Comparison of ENCODE assay signal across 8 mouse cellular contexts in the genomic region with DNA sequence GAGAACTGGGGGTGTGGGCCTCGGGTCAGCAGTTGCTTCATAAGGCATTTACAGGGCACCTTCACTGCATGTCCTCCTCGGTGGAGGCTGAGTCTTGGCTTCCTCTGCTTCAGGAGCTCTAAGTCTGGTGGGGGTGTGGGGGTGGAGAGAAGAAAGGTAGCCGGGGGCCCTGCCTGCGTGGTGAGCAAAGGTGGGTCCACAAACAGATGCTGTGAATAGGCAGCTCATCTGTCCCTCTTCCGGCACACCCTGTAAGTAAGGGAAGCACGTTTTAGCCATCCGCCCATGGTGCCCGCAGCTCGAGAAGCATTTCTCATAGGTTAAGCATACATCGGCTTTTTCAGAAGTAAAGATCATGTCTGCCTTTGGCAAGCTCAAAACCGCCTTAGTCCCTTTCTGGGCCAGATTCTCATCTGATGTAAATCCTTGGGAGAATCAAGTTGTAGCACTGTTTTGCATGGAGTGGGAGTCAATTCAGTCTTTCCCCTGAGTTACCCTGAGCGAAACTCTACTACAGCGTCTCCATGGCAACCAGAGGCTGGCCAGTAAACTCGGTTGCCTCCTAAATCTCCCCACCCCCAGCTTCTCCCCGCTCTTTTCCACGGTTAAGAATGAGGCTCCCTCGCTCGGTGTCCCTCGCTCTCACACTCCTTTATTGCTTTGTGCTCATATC.
DNase-seq lines count a peak whose midpoint lies in the region; ATAC-seq and TF ChIP-seq lines count a peak whose summit lies in the region.

No protein-coding gene starts in this region.

- WGBS in lung, embryonic 14.5 days: 31% methylated on average over 19 of the region's 19 CpGs
- WGBS in embryonic facial prominence, embryonic 12.5 days: 33% methylated on average over 19 of the region's 19 CpGs
- WGBS in hindbrain, embryonic 15.5 days: 26% methylated on average over 19 of the region's 19 CpGs

- H3K4me2 ChIP-seq in lung, embryonic 14.5 days: peak overlapping the region; percentile 4; the same call in 1 of the 2 replicates
- 0 out of 2 replicates have a peak overlapping the region, but pooled peaks have one; percentile 5 for H3K4me2 ChIP-seq in embryonic facial prominence, embryonic 12.5 days (replicated peaks)
- H3K4me2 ChIP-seq in hindbrain, embryonic 15.5 days: peak overlapping the region; percentile 40

- H3K9ac ChIP-seq in lung, embryonic 14.5 days: no peak overlapping the region
- H3K9ac ChIP-seq in embryonic facial prominence, embryonic 12.5 days: no peak overlapping the region
- H3K9ac ChIP-seq in hindbrain, embryonic 15.5 days: no peak overlapping the region

- no peaks in the 10 kb centered on the region for H3K9me3 ChIP-seq in lung, embryonic 14.5 days (ENCODE audit: low read depth, low read length)
- no peaks in the 10 kb centered on the region for H3K9me3 ChIP-seq in embryonic facial prominence, embryonic 12.5 days
- H3K9me3 ChIP-seq in hindbrain, embryonic 15.5 days: no peaks in the 10 kb centered on the region

- H3K4me1 ChIP-seq in lung, embryonic 14.5 days (ENCODE audit: insufficient read depth): peaks cover 12% of the 10 kb centered on the region; the same call in 1 of the 2 replicates
- H3K4me1 ChIP-seq in embryonic facial prominence, embryonic 12.5 days: peaks cover 24% of the 10 kb centered on the region
- peaks cover 25% of the 10 kb centered on the region for H3K4me1 ChIP-seq in hindbrain, embryonic 15.5 days (replicated peaks)

- H3K27ac ChIP-seq in lung, embryonic 14.5 days (ENCODE audit: low read depth): no peak overlapping the region
- peak overlapping the region; percentile 7; the same call in 1 of the 2 replicates for H3K27ac ChIP-seq in embryonic facial prominence, embryonic 12.5 days
- peak overlapping the region; percentile 36; the same call in 1 of the 2 replicates for H3K27ac ChIP-seq in hindbrain, embryonic 15.5 days (replicated peaks)

- no peaks in the 10 kb centered on the region for H3K27me3 ChIP-seq in lung, embryonic 14.5 days (ENCODE audit: insufficient read depth, low read length)
- no peaks in the 10 kb centered on the region for H3K27me3 ChIP-seq in embryonic facial prominence, embryonic 12.5 days
- H3K27me3 ChIP-seq in hindbrain, embryonic 15.5 days: no peaks in the 10 kb centered on the region

- no peaks in the 10 kb centered on the region for H3K36me3 ChIP-seq in lung, embryonic 14.5 days (ENCODE audit: insufficient read depth)
- H3K36me3 ChIP-seq in embryonic facial prominence, embryonic 12.5 days: 0 out of 2 replicates have a peak, but pooled peaks cover 3% of the 10 kb centered on the region
- H3K36me3 ChIP-seq in hindbrain, embryonic 15.5 days: no peaks in the 10 kb centered on the region

- ATAC-seq in lung, embryonic 14.5 days (ENCODE audit: insufficient read depth): peak; percentile 26; the same call in 1 of the 2 replicates
- no peak for ATAC-seq in embryonic facial prominence, embryonic 12.5 days (ENCODE audit: insufficient number of reproducible peaks, insufficient read depth, low FRiP score, low TSS enrichment)
- ATAC-seq in hindbrain, embryonic 15.5 days (ENCODE audit: low FRiP score, low read depth): peak; percentile 76

- H3K4me3 ChIP-seq in lung, embryonic 14.5 days (ENCODE audit: low read depth, low read length): no peak overlapping the region
- no peak overlapping the region for H3K4me3 ChIP-seq in embryonic facial prominence, embryonic 12.5 days
- no peak overlapping the region for H3K4me3 ChIP-seq in hindbrain, embryonic 15.5 days

- DNase-seq in lung, embryonic 14.5 days: peak; percentile 78
- DNase-seq in lung, adult 18-20 months: no peak
- DNase-seq in mesoderm, embryonic 11.5 days (ENCODE audit: low read depth, low spot score): peak; percentile 78
- peak; percentile 76 for DNase-seq in telencephalon, adult 2 months (ENCODE audit: low read depth, low spot score)
- no peak for DNase-seq in cerebellum, adult 11 months
- DNase-seq in Muller cell, postnatal 12 days (ENCODE audit: inconsistent ontology term): no peak

- TF ChIP-seq CTCF in lung, embryonic 14.5 days (IDR thresholded peaks at IDR 0.05; ENCODE audit: low read depth): no peak

Comparison
In these comparisons a context has a peak if more than half of its experiments do, and no peak if none do; other contexts are left out.
1. DNase-seq: peak in lung, embryonic 14.5 days (single experiment), mesoderm, embryonic 11.5 days (single experiment) and telencephalon, adult 2 months (single experiment); none in lung, adult 18-20 months (0 of 2), cerebellum, adult 11 months (single experiment) and Muller cell, postnatal 12 days (single experiment).
2. Peak in every context shown above with its lines, with median percentiles within 50 percentile points of each other: H3K4me2 ChIP-seq.